Mouse (Mus musculus) adrenal gland (tissue): ENCODE results near the gene Grpel1.

ENCODE experiments used
- intact Hi-C: fragments of 180-260 bp; cut with DNase I; formaldehyde crosslinking; loops from one replicate; pipeline ENCODE4 v1.15.1; 2025
- long read RNA-seq, 2 experiments: library from polyadenylated mRNA; unstranded; transcript quantifications; one replicate each; pipeline ENCODE4 v2.0.0; 2020; ENCODE audit warnings: borderline replicate concordance in 1 of 2; ENCODE audit not compliant: insufficient replicate concordance in 1 of 2

Gene Grpel1
- long read RNA-seq, experiment 1, transcript Grpel1-201 (4 exons, 3,528 nt): major isoform, 260 of 266 reads
- long read RNA-seq, experiment 1, partial matches to known transcripts: 3 of 266 reads
- long read RNA-seq, experiment 1, other reads (novel, unspliced or antisense): 3 of 266 reads
- long read RNA-seq, experiment 2, transcript Grpel1-201 (4 exons, 3,528 nt): major isoform, 236 of 243 reads
- long read RNA-seq, experiment 2, partial matches to known transcripts: 3 of 243 reads
- long read RNA-seq, experiment 2, other reads (novel, unspliced or antisense): 4 of 243 reads

GRCm38 (mm10) chr5:36464709-36465661 is at the start of gene Grpel1:
Grpel1 (plus strand) TSS chr5:36464998.
- intact Hi-C loops: loop anchor here (1.0 to 10.0 kb wide), 3 partner anchors 18 to 277 kb away; no protein-coding TSS in a partner anchor

DNA sequence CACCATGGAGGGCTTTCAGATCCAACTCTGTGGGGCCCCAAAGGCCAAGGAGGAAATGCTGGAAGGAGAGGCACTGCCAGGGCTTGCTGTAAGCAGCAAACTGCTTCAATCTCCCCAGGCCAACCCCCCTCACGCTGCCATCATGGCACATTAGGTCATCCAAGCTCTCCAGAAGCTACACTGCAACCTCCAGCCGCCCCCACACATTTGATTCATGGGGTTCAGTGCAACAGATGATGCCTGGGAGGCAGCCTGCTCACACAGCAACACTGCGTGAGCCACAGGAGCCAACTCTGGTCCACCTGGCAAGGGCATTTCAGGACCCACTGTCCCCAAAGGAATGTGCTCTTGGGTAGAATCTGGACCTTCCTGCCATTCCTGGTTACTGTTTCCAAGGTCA is 44.9 kb upstream of the Grpel1 start:
- intact Hi-C loops: no loop called here

GRCm38 (mm10) chr5:36422689-36423088 is 42.1 kb upstream of the Grpel1 start:
- intact Hi-C loops: no loop called here

- intact Hi-C loops: no loop called here
These were observed 40.1 kb upstream of the Grpel1 start for GRCm38 (mm10) chr5:36424676-36425075.

DNA sequence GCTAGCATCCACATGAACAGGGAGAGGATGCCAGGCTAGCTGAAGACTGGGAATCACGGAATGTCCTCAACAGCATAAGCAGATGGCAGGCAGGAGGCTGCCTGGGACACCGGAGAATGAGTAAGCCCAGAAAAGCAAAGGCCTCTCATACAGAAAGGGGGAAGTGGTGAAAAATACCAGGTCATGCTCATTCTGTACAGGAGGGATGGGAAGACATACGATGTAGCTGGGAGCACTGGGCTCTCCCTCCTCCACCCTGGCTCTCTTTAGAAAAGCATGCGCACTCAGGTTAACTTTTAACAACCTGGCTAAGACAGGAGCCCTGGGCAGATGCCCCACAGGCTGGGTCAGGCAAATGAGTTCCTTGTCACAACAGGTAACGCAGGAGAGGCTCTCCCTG is 38.4 kb upstream of the Grpel1 start:
- intact Hi-C loops: no loop called here

DNA sequence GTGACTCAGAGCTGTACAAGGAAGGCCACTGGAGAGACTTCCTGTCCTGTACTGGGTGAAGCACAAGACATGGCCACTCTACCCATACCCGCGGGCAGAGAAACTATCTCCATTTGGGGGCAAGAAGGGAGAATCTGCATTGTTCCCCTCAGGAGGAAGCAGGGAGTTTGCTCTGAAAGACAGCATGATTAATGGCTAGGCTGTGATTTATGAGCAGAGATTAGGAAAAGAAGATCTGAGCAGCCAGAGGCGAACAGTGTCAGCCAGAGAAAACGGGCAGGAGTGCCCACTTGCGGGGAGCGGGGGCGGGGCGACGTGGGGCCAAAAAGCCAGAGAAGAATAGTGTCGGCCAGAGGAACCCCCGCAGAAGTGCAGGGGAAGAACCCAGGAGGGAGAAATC is 37.0 kb upstream of the Grpel1 start:
- intact Hi-C loops: no loop called here

DNA sequence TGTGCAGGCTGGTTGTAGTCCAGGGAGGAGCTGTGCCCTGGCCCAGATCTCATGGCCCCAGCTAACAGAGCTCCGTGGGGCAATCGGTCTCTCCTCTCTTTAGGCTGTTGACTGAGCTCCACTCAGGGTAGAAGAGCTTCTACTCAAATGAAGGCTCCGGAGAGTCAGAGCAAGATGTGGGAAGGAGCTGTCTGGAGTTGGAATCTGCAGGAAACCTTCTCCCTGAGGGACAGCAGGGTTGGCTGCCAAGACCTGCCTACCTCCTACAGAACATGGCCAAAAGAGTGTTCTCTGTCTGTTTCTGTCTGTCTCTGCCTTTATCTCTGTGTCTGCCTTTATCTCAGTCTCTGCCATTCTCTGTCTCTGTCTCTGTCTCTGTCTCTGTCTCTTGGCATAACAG is 35.2 kb upstream of the Grpel1 start:
- intact Hi-C loops: no loop called here

GRCm38 (mm10) chr5:36431711-36432110 is 33.1 kb upstream of the Grpel1 start:
- intact Hi-C loops: no loop called here

GRCm38 (mm10) chr5:36434398-36434967 is 30.3 kb upstream of the Grpel1 start:
- intact Hi-C loops: no loop called here

DNA sequence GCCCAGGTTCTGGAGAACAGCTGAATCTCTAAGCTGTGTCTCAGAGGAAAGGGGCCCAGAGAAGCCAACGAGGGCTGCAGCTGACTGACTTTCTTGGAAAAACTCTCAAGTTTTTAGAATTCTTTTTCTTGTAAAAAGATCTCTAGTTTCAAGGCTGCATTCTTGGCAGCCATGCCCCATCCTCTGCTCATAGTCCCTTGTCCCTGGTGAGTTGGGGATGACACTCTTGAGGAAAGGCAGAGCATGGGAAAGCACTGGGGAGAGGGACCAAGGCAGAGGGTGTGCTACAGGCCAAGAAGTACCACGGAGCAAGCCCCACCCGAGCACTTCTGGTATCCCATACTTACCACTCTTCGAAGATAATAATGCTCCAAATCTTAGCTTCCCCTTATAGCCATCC is 27.9 kb upstream of the Grpel1 start:
- intact Hi-C loops: no loop called here

- intact Hi-C loops: no loop called here
These were observed 24.1 kb upstream of the Grpel1 start for GRCm38 (mm10) chr5:36440741-36441140.

GRCm38 (mm10) chr5:36444611-36445010 is 20.2 kb upstream of the Grpel1 start:
- intact Hi-C loops: no loop called here

DNA sequence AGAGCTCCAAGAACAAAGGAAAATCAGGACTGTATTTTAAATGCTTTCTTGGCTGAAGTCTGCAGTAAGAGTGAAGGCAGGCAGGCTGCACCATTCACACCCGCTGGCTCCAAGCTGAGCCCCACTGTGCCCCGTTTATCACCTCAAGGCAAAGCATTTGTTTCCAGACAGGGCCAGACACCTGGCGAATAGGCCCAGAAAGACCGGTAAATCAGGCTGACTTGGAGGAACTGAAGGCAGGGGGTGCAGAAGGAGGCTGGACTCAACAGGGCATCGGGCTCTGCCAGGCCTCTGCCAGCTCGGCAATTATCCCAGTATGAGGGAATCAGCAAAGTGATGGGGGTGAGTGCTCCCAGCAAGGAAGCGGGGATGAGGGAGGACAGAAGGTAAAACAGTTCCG is 19.8 kb upstream of the Grpel1 start:
- intact Hi-C loops: no loop called here

- intact Hi-C loops: no loop called here
These were observed 18.5 kb upstream of the Grpel1 start for GRCm38 (mm10) chr5:36446166-36446890.

DNA sequence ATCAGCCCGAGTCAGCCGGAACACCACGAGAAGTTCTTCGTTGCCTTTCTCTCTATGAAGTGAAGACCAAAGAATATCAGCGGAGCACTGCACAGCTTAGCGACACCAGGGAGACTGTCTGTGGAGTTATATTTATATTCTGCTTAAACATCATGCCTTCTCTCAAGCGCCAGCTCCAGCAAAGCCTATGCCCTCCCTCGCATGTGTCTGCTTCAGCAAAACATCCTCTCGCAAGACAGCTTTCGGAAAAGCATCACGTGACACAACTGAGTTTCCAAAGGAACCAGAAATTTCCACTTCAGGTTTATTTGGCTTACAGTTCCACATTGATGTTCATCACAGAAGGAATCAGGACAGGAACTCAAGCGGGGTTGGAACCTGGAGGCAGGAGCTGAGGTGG is 16.9 kb upstream of the Grpel1 start:
- intact Hi-C loops: no loop called here

DNA sequence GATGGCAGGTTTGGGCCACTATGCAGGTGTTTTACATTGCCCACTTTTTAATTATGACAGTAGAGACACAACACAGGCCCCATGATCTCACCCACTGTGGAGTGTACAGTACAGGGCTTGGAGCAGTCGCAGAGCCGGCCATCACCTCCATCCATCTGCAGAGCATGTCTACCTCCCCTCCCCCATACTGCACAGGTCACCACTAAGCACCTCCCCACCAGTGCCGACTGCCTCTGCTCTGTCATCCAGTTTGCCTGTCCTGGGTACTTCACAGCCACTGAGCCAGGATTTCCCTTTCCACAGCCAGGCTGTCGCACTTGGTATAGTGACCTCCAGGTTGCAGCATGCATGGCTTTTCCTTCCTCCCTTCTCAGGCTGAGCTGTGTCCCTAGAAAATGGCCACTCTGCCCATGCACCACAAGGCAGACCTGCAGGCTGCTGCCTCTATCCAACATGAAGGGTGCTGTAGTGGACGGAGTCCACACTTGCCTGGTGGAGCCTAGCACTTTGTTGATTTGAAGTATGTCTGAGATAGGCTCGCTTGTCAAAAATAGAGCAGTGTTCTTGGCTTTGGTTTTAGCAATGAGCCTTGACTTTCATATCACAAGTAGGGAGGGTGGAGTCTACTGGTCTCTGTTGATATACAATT is 15.0 kb upstream of the Grpel1 start:
- intact Hi-C loops: no loop called here

DNA sequence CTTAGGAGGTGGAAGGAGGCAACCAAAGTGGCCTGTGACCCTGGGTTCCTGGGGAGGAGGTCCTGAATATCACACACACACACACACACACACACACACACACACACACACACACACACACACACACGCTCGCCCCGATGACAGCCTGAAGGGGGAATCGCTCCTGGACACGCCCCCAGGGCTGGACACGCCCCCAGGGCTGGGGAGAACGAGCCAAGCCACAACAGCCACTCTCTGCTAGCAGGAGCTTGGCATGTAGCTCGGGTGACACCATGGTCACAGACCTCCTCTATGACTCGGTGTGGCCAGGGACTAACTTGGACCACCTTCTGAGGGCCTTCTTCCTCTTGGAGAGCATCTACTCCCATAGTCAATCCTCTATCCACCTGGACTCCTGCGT is 13.7 kb upstream of the Grpel1 start:
- intact Hi-C loops: no loop called here

DNA sequence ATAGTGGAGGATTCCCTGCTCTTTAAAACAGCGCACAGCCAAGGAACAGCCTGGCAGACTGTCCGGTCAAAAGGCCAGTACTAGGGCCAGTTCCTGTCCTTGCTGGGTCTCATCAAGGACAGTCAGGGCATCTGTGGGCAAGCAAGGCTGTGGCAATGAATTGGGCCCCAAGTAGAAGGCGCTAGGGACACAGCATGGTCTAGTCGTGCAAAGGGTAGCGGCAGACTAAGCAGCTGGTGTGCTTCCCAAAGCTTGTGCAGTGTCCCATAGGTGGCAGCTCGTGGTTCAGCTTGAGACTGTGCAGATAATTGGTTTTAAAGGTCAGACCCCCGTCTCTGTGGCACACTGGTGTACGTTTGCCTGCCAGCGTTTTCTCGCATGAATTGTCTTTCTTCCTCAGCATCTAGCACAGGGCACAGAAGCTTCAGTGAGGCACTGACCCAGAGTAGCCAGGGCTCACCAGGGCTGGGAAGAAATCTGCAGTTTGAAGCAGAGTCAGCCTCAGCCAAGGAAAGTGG is 12.9 kb upstream of the Grpel1 start:
- intact Hi-C loops: no loop called here

GRCm38 (mm10) chr5:36452821-36453220 is 12.0 kb upstream of the Grpel1 start:
- intact Hi-C loops: no loop called here

DNA sequence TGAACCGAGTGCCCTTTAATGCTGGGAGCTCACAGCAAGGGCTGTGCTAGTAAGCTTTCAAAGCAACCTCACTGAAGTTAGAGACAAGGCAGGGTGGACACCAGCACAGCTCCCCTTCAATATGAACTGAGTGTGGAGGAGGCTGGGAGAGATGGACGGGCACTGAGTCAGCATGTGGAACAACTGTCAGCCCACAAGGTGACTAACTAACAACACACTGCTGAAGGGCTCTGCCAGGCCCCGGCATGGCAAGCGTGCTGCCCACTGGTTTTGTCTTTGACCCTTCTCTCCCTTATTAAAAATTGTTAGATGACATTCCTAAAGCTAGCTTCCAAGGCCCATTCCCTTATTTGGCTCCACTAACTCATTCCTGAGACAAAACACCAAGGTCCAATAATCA is 7.1 kb upstream of the Grpel1 start:
- intact Hi-C loops: no loop called here

- intact Hi-C loops: no loop called here
These were observed 5.9 kb upstream of the Grpel1 start for GRCm38 (mm10) chr5:36458926-36459325.
